Mouse (Mus musculus) CD4-positive helper T cell, adult 2 months (primary cell): ENCODE measurements around the gene Slc17a5.

Experiments used
- DNase-seq: peaks from one replicate; pipeline ENCODE4 v3.0.0-alpha.2; 2012; ENCODE audit warnings: low read depth, missing footprints, low spot score

The Slc17a5 gene

DNA sequence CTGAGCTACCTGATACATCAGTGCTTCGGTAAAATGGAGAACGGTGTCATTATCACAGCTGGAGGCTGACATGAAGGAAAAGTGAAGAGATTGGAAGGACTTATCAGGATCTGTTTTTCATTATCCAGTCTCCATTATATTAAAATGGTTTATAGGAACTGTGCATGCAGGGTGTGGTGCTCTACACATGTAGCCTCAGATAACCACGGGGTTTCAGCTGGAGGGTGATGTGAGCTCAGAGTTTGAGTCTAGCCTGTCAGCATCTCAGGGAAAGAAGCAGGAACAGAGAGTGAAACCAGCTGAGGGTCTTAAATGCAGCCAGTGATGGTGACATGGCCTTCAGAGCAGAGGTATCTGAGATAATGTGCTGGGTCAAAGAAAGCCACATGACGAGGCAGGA, 28.4 kb downstream of the Slc17a5 start:
- no peak for DNase-seq

- DNase-seq = no peak
These were observed 29.1 kb downstream of the Slc17a5 start for GRCm38 (mm10) chr9:78558586-78559214.

GRCm38 (mm10) chr9:78557041-78557440, 30.8 kb downstream of the Slc17a5 start:
- DNase-seq = no peak

DNA sequence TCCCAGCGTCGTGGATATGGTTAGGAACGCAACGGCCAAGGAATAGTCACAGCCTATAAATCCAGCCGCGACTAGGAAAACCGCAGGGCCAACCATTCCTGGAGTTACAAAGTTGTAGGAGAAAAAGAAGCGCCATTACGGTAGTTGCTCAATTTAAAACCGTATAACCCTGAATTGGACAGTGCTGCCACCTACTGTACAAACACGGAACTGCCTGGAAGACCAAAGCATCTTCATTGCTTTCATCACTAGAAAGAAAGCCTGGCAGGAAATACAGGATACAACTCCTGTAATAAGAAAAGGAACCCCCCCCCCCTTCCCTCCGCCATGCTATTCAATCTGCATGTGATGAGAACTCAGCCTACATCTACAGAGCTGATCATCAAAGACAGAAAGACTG, 34.9 kb downstream of the Slc17a5 start:
- peak; percentile 70 for DNase-seq

GRCm38 (mm10) chr9:78551761-78552160, 36.1 kb downstream of the Slc17a5 start:
- no peak for DNase-seq

DNA sequence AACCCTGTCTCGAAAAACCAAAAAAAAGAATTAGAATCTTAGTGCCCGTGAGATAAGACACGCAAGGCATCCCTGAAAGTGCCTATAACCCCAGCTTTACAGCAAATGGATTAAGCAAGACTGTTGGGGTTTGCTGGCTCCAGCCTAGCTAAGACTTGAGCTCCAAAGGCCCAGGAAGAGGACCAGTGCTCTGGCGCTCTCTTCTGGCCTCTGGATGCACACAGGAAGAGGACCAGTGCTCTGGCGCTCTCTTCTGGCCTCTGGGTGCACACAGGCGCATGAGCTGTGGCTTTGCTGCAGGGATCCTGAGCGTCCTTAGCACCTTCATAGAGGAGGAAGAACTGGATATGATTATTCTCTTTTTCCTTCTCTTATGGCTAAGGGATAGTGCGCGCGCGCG, 40.1 kb downstream of the Slc17a5 start:
- DNase-seq = no peak

GRCm38 (mm10) chr9:78546944-78547343, 40.9 kb downstream of the Slc17a5 start:
- DNase-seq = no peak

DNA sequence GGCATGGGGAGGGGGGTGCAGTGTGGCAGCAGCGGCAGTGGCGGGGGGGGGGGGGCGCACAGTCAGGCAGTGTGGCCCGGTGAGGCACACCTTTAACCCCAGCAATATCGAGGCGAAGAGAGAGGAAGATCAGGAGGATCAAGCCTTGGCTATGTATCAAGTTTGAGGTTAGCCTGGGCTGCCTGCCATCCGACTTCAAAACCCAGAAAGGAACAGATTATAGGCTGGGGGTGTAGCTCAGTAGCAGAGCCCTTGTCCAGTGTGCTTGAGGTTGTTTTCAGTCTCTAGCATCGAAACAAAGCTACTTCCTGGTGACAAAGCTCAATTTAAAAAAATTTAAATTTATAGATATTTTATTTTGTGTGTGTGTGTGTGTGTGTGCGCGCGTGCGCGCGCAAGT, 46.1 kb downstream of the Slc17a5 start:
- no peak for DNase-seq

GRCm38 (mm10) chr9:78538421-78538820, 49.4 kb downstream of the Slc17a5 start:
- no peak for DNase-seq

DNA sequence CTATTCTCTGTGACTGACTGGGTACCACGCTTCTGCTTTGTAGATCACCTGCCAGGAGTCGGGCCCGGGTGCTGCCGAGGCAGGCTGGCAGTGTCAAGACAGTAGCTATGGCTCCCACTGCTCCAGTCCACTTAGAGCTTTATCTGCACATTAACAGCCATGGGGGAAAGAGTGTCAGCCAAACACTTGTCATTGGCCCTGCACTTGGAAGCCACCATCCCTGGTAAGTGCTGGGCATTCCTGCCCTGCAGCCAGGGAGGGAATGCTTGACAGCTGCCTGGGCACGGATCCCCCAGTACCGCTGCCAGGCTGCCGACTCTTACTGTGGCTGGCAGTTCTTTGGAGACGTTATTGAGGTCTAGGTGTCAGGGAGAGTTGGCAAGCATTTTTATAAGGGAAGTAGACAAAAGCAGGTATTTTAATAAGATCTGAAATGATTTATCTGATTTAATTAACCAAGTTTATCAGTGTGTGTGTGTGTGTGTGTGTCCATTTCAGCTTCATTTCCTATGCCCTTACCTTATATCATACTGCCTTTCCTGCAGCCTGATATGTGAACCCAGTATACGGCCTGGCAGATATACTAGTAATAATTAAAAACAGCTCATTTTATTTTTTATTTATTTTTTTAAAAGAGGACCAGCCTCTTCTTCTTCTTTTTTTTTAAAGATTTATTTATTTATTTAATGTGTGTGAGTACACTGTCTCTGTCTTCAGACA, 50.5 kb downstream of the Slc17a5 start:
- no peak for DNase-seq

GRCm38 (mm10) chr9:78534606-78535005, 53.2 kb downstream of the Slc17a5 start:
- no peak for DNase-seq

DNA sequence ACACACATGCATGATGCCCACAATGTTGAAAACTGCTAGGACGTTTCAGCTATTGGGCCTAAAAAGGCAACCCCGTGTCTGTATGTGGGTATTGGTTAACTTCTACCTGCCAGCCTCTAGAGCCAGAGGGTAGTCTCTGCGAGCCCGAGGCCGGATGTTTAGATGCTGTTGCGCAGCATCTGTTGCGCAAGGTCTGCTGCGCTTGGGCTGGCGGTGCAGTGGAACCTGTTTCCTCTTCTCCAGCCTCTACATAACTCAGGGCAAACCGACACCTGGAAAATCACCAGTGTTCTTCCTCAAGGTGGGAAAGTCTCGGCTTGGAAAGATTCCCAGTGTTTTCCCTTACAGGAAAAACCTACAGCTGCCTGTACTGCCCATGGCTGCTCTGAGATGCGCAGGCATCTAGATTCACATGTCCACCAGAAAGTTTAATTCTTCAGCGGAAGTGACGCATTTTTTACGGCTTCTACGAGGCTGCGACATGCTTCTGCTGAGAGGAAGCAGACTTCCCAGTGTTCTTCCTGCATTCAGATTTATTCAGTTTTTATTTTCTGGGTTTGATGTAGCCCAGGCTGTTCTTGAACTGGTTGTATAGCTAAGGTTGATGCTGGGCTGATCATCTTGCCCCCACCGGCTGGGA, 54.4 kb downstream of the Slc17a5 start:
- peak; percentile 65 for DNase-seq

GRCm38 (mm10) chr9:78532341-78532819, 55.5 kb downstream of the Slc17a5 start:
- no peak for DNase-seq

- DNase-seq = no peak
These were observed 56.0 kb downstream of the Slc17a5 start for GRCm38 (mm10) chr9:78531816-78532215.

GRCm38 (mm10) chr9:78527767-78528381, 60.0 kb downstream of the Slc17a5 start:
- DNase-seq = peak; percentile 81

- DNase-seq = peak; percentile 87
These were observed 60.5 kb downstream of the Slc17a5 start for GRCm38 (mm10) chr9:78527301-78527761.

DNA sequence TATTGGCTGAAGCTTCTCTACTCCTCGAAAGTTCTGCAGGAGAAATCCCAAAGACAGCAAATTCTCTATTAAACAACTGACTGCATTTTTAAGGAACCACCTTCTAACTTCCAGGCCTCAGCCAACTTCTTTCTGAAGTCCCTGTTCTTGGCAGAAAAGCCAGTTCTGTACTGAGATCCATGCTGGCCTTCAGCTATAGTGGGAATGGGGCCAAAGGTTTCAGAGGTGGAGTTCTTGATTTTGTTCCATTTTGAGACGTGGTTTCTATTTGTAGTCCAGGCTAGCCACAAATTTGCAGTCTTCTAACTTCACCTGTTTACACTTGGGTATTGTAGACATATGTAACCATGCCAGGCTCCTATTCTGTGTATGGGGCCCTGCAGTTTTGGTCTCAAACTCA, 61.6 kb downstream of the Slc17a5 start:
- DNase-seq = no peak

- DNase-seq = no peak
These were observed 62.2 kb downstream of the Slc17a5 start for GRCm38 (mm10) chr9:78525451-78526135.

DNA sequence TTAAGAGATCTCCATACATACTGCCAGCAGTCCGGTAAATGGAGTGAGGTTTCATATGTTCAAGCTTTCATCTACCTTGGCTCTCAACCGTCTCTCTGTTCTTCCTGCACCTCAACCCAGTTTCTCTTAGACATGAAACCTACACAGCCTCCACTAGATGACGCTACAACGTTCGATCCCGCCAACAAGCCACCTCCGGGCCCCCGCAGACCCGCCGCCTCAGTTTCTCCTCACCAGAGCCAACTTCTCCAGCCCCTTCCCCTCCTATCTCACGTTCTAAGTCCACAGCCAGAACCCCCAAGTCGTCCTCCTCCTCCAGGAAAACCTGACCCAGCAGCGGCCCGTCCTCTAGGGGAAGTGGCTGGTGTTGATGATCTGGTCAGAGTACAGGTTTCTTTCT, 66.2 kb downstream of the Slc17a5 start:
- peak; percentile 71 for DNase-seq

GRCm38 (mm10) chr9:78520780-78521601, 66.8 kb downstream of the Slc17a5 start:
- peak; percentile 44 for DNase-seq
